Mouse (Mus musculus): ENCODE measurements around the gene Cdc16. TPM values are rescaled to one million over a fixed set of nuclear protein-coding genes. Genes with fewer than 3 reads are reported as not detected.

Cdc16 gene
- polyA plus RNA-seq, 1 experiment from 2014 or later = 214 TPM

GRCm38 (mm10) chr8:13747626-13748025 lies 9.8 kb upstream of the Cdc16 start:
- H3K9ac ChIP-seq (ENCODE audit: low read length) = no peak overlapping the region
- no peak overlapping the region for H3K4me3 ChIP-seq (ENCODE audit: low read depth, low read length)
- no peak overlapping the region for H3K4me2 ChIP-seq (ENCODE audit: low read length)
- no peak overlapping the region for H3K27ac ChIP-seq (ENCODE audit: low read depth, low read length)
- H3K27me3 ChIP-seq (replicated peaks; ENCODE audit: control insufficient read depth, insufficient read depth, low read length) = no peaks in the 10 kb centered on the region
- no peaks in the 10 kb centered on the region for H3K4me1 ChIP-seq (ENCODE audit: control insufficient read depth, insufficient read depth, low read length)
- no peaks in the 10 kb centered on the region for H3K36me3 ChIP-seq (ENCODE audit: control insufficient read depth, insufficient read depth, low read length)
- 28% methylated on average over 3 of the region's 3 CpGs for WGBS
- ATAC-seq (no peak), DNase-seq (ENCODE audit: low spot score) (no peak)
- H3K9me3 ChIP-seq (replicated peaks; ENCODE audit: control insufficient read depth, low read length) = no peaks in the 10 kb centered on the region

- WGBS = 23% methylated on average over 2 of the region's 2 CpGs
- Histone ChIP-seq H3K27ac (ENCODE audit: low read depth, low read length) (no peak overlapping the region), H3K4me3 (ENCODE audit: low read depth, low read length) (no peak overlapping the region), H3K4me1 (ENCODE audit: control insufficient read depth, insufficient read depth, low read length) (peaks cover 8% of the 10 kb centered on the region), H3K36me3 (ENCODE audit: control insufficient read depth, insufficient read depth, low read length) (no peaks in the 10 kb centered on the region), H3K9me3 (replicated peaks; ENCODE audit: control insufficient read depth, low read length) (no peaks in the 10 kb centered on the region), H3K27me3 (replicated peaks; ENCODE audit: control insufficient read depth, insufficient read depth, low read length) (no peaks in the 10 kb centered on the region), H3K9ac (ENCODE audit: low read length) (no peak overlapping the region), H3K4me2 (ENCODE audit: low read length) (no peak overlapping the region)
- DNase-seq (ENCODE audit: low spot score) (peak; percentile 85), ATAC-seq (no peak)
Measured at GRCm38 (mm10) chr8:13753680-13754079, 3.8 kb upstream of the Cdc16 start.

- no peak for ATAC-seq
- Histone ChIP-seq H3K4me3 (ENCODE audit: low read depth, low read length) (no peak overlapping the region; the same call in 1 of the 2 replicates), H3K9ac (ENCODE audit: low read length) (0 out of 2 replicates have a peak overlapping the region, but pooled peaks have one; percentile 35), H3K27me3 (replicated peaks; ENCODE audit: control insufficient read depth, insufficient read depth, low read length) (no peaks in the 10 kb centered on the region), H3K4me1 (ENCODE audit: control insufficient read depth, insufficient read depth, low read length) (peaks cover 13% of the 10 kb centered on the region), H3K36me3 (ENCODE audit: control insufficient read depth, insufficient read depth, low read length) (peaks cover 11% of the 10 kb centered on the region), H3K4me2 (ENCODE audit: low read length) (peak overlapping the region; percentile 59; the same call in 1 of the 2 replicates), H3K9me3 (replicated peaks; ENCODE audit: control insufficient read depth, low read length) (no peaks in the 10 kb centered on the region), H3K27ac (ENCODE audit: low read depth, low read length) (no peak overlapping the region)
- 56% methylated on average over 7 of the region's 7 CpGs for WGBS
- peak; percentile 4 for DNase-seq (ENCODE audit: low spot score)
Measured at GRCm38 (mm10) chr8:13756480-13756879, 996 bp upstream of the Cdc16 start.

- peak; percentile 53 for DNase-seq (ENCODE audit: low spot score)
Measured at GRCm38 (mm10) chr8:13757805-13758727, 590 bp downstream of the Cdc16 start.

GRCm38 (mm10) chr8:13769206-13769605 lies 11.7 kb downstream of the Cdc16 start:
- Histone ChIP-seq H3K27ac (ENCODE audit: low read depth, low read length) (no peak overlapping the region), H3K27me3 (replicated peaks; ENCODE audit: control insufficient read depth, insufficient read depth, low read length) (no peaks in the 10 kb centered on the region), H3K9ac (ENCODE audit: low read length) (no peak overlapping the region), H3K4me3 (ENCODE audit: low read depth, low read length) (no peak overlapping the region), H3K4me2 (ENCODE audit: low read length) (no peak overlapping the region), H3K9me3 (replicated peaks; ENCODE audit: control insufficient read depth, low read length) (no peaks in the 10 kb centered on the region), H3K4me1 (ENCODE audit: control insufficient read depth, insufficient read depth, low read length) (no peaks in the 10 kb centered on the region), H3K36me3 (ENCODE audit: control insufficient read depth, insufficient read depth, low read length) (peaks cover 92% of the 10 kb centered on the region)
- 86% methylated on average over 11 of the region's 11 CpGs for WGBS
- DNase-seq (ENCODE audit: low spot score) (no peak), ATAC-seq (no peak)

More at GRCm38 (mm10) chr8:13757805-13758727, 590 bp downstream of the Cdc16 start:
- WGBS = under 1% methylated on average over 38 of the region's 38 CpGs
- H3K9ac ChIP-seq (ENCODE audit: low read length) = peak overlapping the region; percentile 93
- H3K36me3 ChIP-seq (ENCODE audit: control insufficient read depth, insufficient read depth, low read length) = peaks cover 25% of the 10 kb centered on the region
- H3K4me1 ChIP-seq (ENCODE audit: control insufficient read depth, insufficient read depth, low read length) = peaks cover 13% of the 10 kb centered on the region
- no peaks in the 10 kb centered on the region for H3K27me3 ChIP-seq (replicated peaks; ENCODE audit: control insufficient read depth, insufficient read depth, low read length)
- peak overlapping the region; percentile 100 for H3K4me3 ChIP-seq (ENCODE audit: low read depth, low read length)
- peak overlapping the region; percentile 60; the same call in 1 of the 2 replicates for H3K27ac ChIP-seq (ENCODE audit: low read depth, low read length)
- no peaks in the 10 kb centered on the region for H3K9me3 ChIP-seq (replicated peaks; ENCODE audit: control insufficient read depth, low read length)
- H3K4me2 ChIP-seq (ENCODE audit: low read length) = peak overlapping the region; percentile 59
- peak; percentile 68 for ATAC-seq

GRCm38 (mm10) chr8:13780536-13780935 lies 23.1 kb downstream of the Cdc16 start:
- Histone ChIP-seq H3K4me2 (ENCODE audit: low read length) (no peak overlapping the region), H3K4me3 (ENCODE audit: low read depth, low read length) (no peak overlapping the region), H3K27ac (ENCODE audit: low read depth, low read length) (no peak overlapping the region), H3K9me3 (replicated peaks; ENCODE audit: control insufficient read depth, low read length) (no peaks in the 10 kb centered on the region), H3K4me1 (ENCODE audit: control insufficient read depth, insufficient read depth, low read length) (peaks cover 7% of the 10 kb centered on the region; the same call in 1 of the 2 replicates), H3K9ac (ENCODE audit: low read length) (no peak overlapping the region), H3K27me3 (replicated peaks; ENCODE audit: control insufficient read depth, insufficient read depth, low read length) (no peaks in the 10 kb centered on the region), H3K36me3 (ENCODE audit: control insufficient read depth, insufficient read depth, low read length) (peaks cover 64% of the 10 kb centered on the region)
- ATAC-seq (no peak), DNase-seq (ENCODE audit: low spot score) (no peak)
- 83% methylated on average over 3 of the region's 3 CpGs for WGBS

GRCm38 (mm10) chr8:13785250-13785763 lies 27.8 kb downstream of the Cdc16 start, which contains the start of gene Upf3a:
Upf3a (plus strand) TSS chr8:13785615.
- H3K9me3 ChIP-seq (replicated peaks; ENCODE audit: control insufficient read depth, low read length) = no peaks in the 10 kb centered on the region
- no peaks in the 10 kb centered on the region for H3K27me3 ChIP-seq (replicated peaks; ENCODE audit: control insufficient read depth, insufficient read depth, low read length)
- peak within 1 kb of the TSS; percentile 64 for H3K4me3 ChIP-seq (ENCODE audit: low read depth, low read length)
- peak within 1 kb of the TSS; percentile 73 for H3K4me2 ChIP-seq (ENCODE audit: low read length)
- ATAC-seq (peak; percentile 95), DNase-seq (ENCODE audit: low spot score) (peak; percentile 98)
- H3K36me3 ChIP-seq (ENCODE audit: control insufficient read depth, insufficient read depth, low read length) = peaks cover 42% of the 10 kb centered on the region
- peak within 1 kb of the TSS; percentile 97 for H3K9ac ChIP-seq (ENCODE audit: low read length)
- H3K27ac ChIP-seq (ENCODE audit: low read depth, low read length) = peak within 1 kb of the TSS; percentile 98
- peaks cover 10% of the 10 kb centered on the region; the same call in 1 of the 2 replicates for H3K4me1 ChIP-seq (ENCODE audit: control insufficient read depth, insufficient read depth, low read length)
- under 1% methylated on average over 45 of the region's 47 CpGs for WGBS

- Histone ChIP-seq H3K9me3 (replicated peaks; ENCODE audit: control insufficient read depth, low read length) (no peaks in the 10 kb centered on the region), H3K27me3 (replicated peaks; ENCODE audit: control insufficient read depth, insufficient read depth, low read length) (no peaks in the 10 kb centered on the region), H3K36me3 (ENCODE audit: control insufficient read depth, insufficient read depth, low read length) (peaks cover 37% of the 10 kb centered on the region), H3K27ac (ENCODE audit: low read depth, low read length) (peak overlapping the region; percentile 98), H3K4me3 (ENCODE audit: low read depth, low read length) (peak overlapping the region; percentile 64), H3K9ac (ENCODE audit: low read length) (peak overlapping the region; percentile 97), H3K4me1 (ENCODE audit: control insufficient read depth, insufficient read depth, low read length) (peaks cover 10% of the 10 kb centered on the region; the same call in 1 of the 2 replicates), H3K4me2 (ENCODE audit: low read length) (peak overlapping the region; percentile 73)
- under 1% methylated on average over 47 of the region's 47 CpGs for WGBS
- ATAC-seq (peak; percentile 96), DNase-seq (ENCODE audit: low spot score) (peak; percentile 98)
Measured at GRCm38 (mm10) chr8:13785764-13786299, 28.4 kb downstream of the Cdc16 start.

Measured in forebrain, embryonic 14.5 days (tissue).